Mouse (Mus musculus) thymus, postnatal 0 days (tissue): Measurements from ENCODE around the gene Ism2. TPM values are rescaled to one million over a fixed set of nuclear protein-coding genes. Genes with fewer than 3 reads are reported as not detected.
"Not testable (repeated sequence)": the region's sequence is repeated elsewhere in the genome, so short reads cannot be mapped to it uniquely, and the experiment has no call there.

Source experiments
- DNase-seq: peaks from one replicate; pipeline ENCODE4 v3.0.0-alpha.2; 2015; ENCODE audit warnings: low spot score
- polyA plus RNA-seq: library from polyadenylated mRNA; unstranded; fragments of >200 nt; fragmentation: Nextera tagmentation; extraction: Ambion mirVana; gene quantifications from 2 replicates; pipeline ENCODE4 v1.2.1, GENCODE M21; 2015

Gene Ism2
- 0.06 and 0.07 TPM in 2 replicates for polyA plus RNA-seq

GRCm38 (mm10) chr12:87299657-87300440 lies at the start of gene Ism2:
Gene Ism2 (minus strand): TSS chr12:87299705.
- DNase-seq = peak; percentile 3

DNA sequence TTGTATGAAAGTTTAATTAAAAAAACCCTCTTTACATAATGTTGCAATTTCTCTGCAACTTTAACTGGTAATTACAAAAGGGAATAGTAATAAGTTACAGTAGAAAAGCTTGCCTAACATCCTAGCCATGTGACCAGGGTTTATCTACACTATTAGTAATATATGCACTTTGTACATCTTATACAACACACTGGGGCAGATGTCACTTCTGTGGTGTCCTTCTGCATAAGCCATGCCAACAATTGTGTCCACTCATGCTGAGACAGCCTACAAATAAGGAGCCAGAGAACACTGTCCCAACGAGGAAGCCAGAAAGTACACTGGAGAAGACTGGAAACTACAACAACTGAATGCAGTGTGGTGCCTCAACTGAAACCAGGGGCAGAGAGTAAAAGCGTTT lies 48.5 kb upstream of the Ism2 start:
- no peak for DNase-seq

GRCm38 (mm10) chr12:87347511-87347910 lies 48.0 kb upstream of the Ism2 start:
- DNase-seq = no peak

DNA sequence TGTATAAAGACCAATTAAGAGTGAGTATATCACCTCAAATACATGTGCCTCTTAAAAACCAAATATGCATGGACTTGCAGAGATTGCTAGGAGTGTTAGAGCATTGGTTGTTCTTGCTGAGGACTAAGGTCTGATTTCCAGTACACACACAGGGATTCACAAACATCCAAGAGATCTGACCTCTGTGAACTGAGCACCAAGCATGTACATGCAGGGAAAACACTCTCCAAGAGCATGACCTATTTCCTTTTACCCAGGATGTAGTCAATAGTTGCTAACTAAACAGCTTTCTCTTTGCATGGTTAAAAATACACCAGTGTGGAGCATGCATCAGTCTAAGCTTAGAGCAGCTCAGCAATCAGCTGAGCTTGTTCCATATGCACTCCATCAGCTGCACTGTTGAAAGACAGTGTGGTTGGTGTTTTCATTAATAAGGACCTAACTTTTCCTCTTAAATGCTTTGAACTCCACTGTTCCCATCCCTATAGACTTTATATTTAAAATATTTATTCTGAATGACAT lies 43.6 kb upstream of the Ism2 start:
- no peak for DNase-seq

GRCm38 (mm10) chr12:87338082-87338481 lies 38.6 kb upstream of the Ism2 start:
- no peak for DNase-seq

DNA sequence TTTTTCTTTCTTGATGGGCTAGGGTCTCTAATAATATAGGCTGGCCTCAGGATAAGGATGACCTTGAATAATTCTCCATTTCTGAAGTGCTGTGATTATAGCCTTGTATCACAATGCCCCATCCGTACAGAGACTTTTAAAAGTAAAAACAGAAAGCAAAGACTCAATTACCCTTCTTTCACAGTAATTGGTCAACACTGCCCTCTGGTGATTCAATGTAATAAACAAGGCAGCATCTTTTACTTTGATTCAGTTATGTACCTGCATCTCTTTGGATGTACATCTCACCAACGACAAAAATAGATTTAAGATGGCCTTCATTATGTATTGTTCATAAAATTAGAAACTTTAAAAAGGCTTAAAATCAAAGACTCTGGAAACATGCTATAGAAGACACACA lies 35.4 kb upstream of the Ism2 start:
- DNase-seq = peak; percentile 19

- DNase-seq = no peak
Observed at GRCm38 (mm10) chr12:87333794-87334193, 34.3 kb upstream of the Ism2 start.

GRCm38 (mm10) chr12:87332511-87332910 lies 33.0 kb upstream of the Ism2 start:
- no peak for DNase-seq

DNA sequence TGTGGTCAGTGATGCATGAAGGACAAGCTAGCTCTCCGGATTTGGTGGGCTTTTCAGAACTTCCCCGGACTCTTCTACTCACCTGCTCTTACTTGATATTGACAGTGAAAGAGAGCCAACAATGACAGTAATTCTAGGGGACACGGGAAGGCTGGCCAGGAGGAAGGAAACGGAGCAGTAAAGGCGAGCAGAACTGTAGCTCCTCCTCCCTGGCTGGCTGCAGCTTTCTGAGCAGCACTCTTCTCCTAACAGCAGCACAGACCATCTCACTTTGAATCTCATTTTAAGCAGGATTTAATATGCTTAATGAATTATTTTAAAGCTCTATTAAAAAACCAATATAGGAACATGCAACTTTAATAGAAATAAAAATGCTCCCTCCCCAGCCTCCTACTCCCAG lies 32.4 kb upstream of the Ism2 start:
- DNase-seq = no peak

GRCm38 (mm10) chr12:87331053-87331456 lies 31.6 kb upstream of the Ism2 start:
- no peak for DNase-seq

DNA sequence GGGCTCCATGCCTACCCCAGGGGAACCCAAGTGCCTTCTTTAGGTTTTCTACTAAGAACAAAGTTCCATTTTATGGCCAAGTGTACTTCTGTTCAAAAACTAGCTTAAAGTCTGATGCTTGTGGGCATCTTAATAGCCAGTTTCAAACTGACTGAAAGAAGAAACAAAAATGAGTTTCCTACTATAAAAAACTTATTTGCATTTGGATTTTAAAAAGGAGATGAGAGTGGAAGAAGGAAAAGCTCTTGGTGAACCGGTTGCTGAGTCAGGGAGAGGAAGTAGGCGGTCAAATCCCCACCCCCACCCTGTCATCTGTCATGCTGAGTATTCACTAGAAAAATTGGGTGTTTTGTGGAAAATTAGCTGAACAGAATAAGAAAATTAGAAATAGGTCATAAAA lies 30.7 kb upstream of the Ism2 start:
- DNase-seq = no peak

DNA sequence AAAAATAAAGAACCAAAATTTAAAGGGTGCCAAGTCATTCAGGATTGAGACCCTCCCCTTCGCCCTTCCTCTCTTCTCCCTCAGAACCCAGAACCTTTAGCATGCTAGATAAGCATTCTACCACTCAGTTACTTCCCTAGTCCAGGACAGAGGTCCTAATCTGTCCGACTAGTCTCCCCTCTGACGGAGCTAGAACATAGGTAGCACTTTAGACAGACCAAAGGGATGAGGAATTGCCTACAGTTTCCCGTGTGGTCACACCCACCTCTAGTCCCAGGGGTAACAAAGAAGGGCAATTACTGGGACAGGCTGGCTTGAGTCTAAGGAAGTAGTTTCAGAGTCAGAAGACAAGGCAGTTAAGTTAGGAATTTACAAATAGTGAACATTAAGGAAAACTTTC lies 28.5 kb upstream of the Ism2 start:
- no peak for DNase-seq

DNA sequence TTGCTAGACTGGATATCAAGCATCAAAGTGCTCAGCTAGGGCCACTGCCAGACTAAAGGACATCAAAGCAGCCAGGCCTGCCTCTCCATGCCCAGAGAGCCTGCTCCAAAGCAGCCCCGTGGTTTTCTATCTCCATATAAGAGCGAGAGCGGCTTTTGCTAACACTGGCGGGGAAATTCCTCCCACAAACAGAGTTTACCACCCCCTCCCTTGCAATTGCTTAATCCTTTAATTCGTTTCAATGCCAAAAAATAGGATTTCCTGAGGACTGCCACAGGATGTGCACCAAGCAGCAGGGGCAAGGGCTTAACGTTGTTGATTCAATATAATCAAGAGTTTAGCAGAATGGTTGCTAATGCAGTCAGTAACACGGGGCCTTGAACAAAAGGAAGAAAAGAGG lies 28.1 kb upstream of the Ism2 start:
- DNase-seq = no peak

- DNase-seq = no peak
Observed at GRCm38 (mm10) chr12:87325452-87325851, 25.9 kb upstream of the Ism2 start.

- no peak for DNase-seq
Observed at GRCm38 (mm10) chr12:87319229-87319628, 19.7 kb upstream of the Ism2 start.

GRCm38 (mm10) chr12:87317951-87318350 lies 18.4 kb upstream of the Ism2 start:
- no peak for DNase-seq

DNA sequence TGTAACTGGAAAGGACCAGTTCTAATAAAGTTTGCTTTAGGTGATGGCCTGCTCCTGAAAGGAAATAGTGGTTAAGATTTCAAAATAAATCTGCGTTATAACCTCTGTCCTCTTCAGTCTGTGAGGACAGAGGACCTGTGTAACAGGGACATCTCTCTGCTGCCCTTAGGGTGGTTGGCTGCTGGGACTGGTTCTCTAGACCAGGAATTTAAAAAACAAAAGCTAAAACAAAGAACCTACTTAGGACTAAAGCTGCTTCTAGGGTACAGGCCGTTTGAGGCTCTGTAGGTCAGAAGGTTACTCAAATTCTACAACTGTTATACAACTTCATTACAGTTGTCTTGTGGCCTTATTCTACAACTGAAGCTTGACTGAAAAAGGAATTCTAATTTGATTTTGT lies 13.6 kb upstream of the Ism2 start:
- DNase-seq = no peak

DNA sequence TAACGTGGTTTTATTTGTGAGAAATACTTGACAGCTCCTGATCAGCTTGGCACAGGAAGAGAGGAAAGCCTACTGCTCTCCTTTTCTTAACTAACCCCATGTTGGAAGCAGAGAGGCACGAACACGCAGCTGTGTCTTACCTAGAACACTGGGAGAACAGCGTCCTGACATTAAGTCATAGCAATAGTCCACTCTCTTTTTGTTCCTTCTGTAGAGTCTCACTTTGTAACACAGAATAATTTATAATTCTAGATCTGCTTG lies 7.0 kb upstream of the Ism2 start:
- not testable (repeated sequence) for DNase-seq

GRCm38 (mm10) chr12:87305767-87306583 lies 6.5 kb upstream of the Ism2 start:
- DNase-seq = no peak

- DNase-seq = no peak
Observed at GRCm38 (mm10) chr12:87301189-87301588, 1.7 kb upstream of the Ism2 start.

DNA sequence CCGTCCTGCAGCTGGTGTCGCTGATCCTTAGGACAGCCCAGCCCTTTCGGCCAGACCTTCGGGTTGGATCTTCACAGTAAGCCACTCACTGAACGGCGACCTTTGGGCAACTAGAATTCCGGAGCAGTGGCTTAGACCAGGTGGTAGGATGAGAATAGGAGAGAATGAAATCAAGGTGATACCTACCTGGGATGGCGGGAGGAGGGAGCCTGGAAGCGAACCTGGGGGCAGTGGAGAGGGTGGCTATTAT lies 861 bp upstream of the Ism2 start:
- DNase-seq = no peak

DNA sequence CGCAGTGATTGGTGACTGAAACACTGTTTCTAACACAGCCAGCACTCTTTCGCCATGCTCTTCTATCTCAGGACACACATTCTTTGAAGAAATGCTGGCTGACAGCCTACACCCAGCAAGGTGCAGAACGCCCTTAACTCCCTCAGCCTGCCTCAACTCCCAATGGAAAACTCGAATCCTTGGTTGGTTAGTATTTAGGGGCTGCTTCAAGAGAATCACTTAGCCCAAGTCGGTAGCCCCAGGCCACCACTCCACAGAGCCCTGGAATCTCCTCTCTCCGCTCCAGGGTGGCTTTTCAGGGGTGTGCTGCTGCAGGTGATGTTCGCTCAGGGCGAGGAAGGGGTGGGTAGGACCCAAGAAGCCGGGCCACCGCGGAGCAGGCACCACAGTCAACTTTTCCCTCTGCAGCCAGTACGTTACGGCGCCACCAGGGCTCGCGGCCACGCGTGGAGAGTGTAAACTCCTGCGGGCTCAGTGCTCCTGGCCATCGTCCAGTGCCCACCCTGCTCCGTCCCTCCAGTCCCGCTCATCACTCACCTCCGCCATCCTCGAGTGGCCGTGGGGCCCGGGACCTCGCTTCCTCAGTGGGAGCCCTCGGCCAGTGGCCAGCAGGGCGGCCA lies 358 bp downstream of the Ism2 start:
- DNase-seq = no peak

- DNase-seq = no peak
Observed at GRCm38 (mm10) chr12:87293934-87294333, 5.6 kb downstream of the Ism2 start.
